Mouse (Mus musculus): Measurements from ENCODE around the gene Elovl5. TPM values are rescaled to one million over a fixed set of nuclear protein-coding genes. Genes with fewer than 3 reads are reported as not detected.
A peak's percentile ranks its signal among the peaks of the same experiment; 100 is the strongest.

The Elovl5 gene
- total RNA-seq, 2 experiments from 2014 or later, result 5.9 to 9.3 TPM

GRCm38 (mm10) chr9:77927431-77927830, 10.3 kb downstream of the Elovl5 start:
- no peak for DNase-seq (ENCODE audit: low spot score)

GRCm38 (mm10) chr9:77928769-77929168, 11.6 kb downstream of the Elovl5 start:
- DNase-seq (ENCODE audit: low spot score), result no peak

GRCm38 (mm10) chr9:77929296-77929695, 12.1 kb downstream of the Elovl5 start:
- no peak for DNase-seq (ENCODE audit: low spot score)

GRCm38 (mm10) chr9:77930036-77930859, 13.1 kb downstream of the Elovl5 start:
- DNase-seq (ENCODE audit: low spot score), result no peak

- DNase-seq (ENCODE audit: low spot score), result no peak
Observed at GRCm38 (mm10) chr9:77930860-77931184, 13.7 kb downstream of the Elovl5 start.

GRCm38 (mm10) chr9:77931740-77932139, 14.6 kb downstream of the Elovl5 start:
- DNase-seq (ENCODE audit: low spot score), result no peak

GRCm38 (mm10) chr9:77935818-77936611, 18.9 kb downstream of the Elovl5 start:
- no peak for DNase-seq (ENCODE audit: low spot score)

GRCm38 (mm10) chr9:77937875-77938274, 20.7 kb downstream of the Elovl5 start:
- no peak for DNase-seq (ENCODE audit: low spot score)

- DNase-seq (ENCODE audit: low spot score), result peak; percentile 23
Observed at GRCm38 (mm10) chr9:77938761-77939553, 21.8 kb downstream of the Elovl5 start.

- no peak for DNase-seq (ENCODE audit: low spot score)
Observed at GRCm38 (mm10) chr9:77939554-77939920, 22.4 kb downstream of the Elovl5 start.

- DNase-seq (ENCODE audit: low spot score), result no peak
Observed at GRCm38 (mm10) chr9:77941058-77941457, 23.9 kb downstream of the Elovl5 start.

GRCm38 (mm10) chr9:77941836-77942235, 24.7 kb downstream of the Elovl5 start:
- DNase-seq (ENCODE audit: low spot score), result no peak

GRCm38 (mm10) chr9:77942411-77942810, 25.2 kb downstream of the Elovl5 start:
- DNase-seq (ENCODE audit: low spot score), result no peak

GRCm38 (mm10) chr9:77943316-77943715, 26.2 kb downstream of the Elovl5 start:
- DNase-seq (ENCODE audit: low spot score), result no peak

- DNase-seq (ENCODE audit: low spot score), result no peak
Observed at GRCm38 (mm10) chr9:77944195-77944594, 27.0 kb downstream of the Elovl5 start.

GRCm38 (mm10) chr9:77945792-77946666, 28.9 kb downstream of the Elovl5 start:
- DNase-seq (ENCODE audit: low spot score), result no peak

- no peak for DNase-seq (ENCODE audit: low spot score)
Observed at GRCm38 (mm10) chr9:77948214-77948613, 31.1 kb downstream of the Elovl5 start.

- DNase-seq (ENCODE audit: low spot score), result no peak
Observed at GRCm38 (mm10) chr9:77949753-77950268, 32.6 kb downstream of the Elovl5 start.

GRCm38 (mm10) chr9:77950841-77951475, 33.8 kb downstream of the Elovl5 start:
- no peak for DNase-seq (ENCODE audit: low spot score)

GRCm38 (mm10) chr9:77951971-77952370, 34.8 kb downstream of the Elovl5 start:
- no peak for DNase-seq (ENCODE audit: low spot score)

All from gastrocnemius, adult 18-20 months (tissue).